Mouse (Mus musculus) kidney, embryonic 15.5 days (tissue): Measurements from ENCODE around the gene AL732309.1. TPM values are rescaled to one million over a fixed set of nuclear protein-coding genes. Genes with fewer than 3 reads are reported as not detected.

ENCODE experiments used
- ATAC-seq: fragments of 200-750 bp; cut with Nextera tagmentation; replicated peaks from 2 replicates; pipeline ENCODE4 v1.8.0; 2017; ENCODE audit warnings: moderate TSS enrichment; ENCODE audit not compliant: low FRiP score
- H3K27ac ChIP-seq: fragments of 300-500 bp; sonication (generic); 2 replicates; pipeline ENCODE4 v1.5.1; 2015; ENCODE audit warnings: mild to moderate bottlenecking, inconsistent platforms
- H3K27me3 ChIP-seq: fragments of 300-500 bp; sonication (generic); 2 replicates; pipeline ENCODE4 v1.6.1; 2015; ENCODE audit warnings: inconsistent platforms
- H3K36me3 ChIP-seq: fragments of 300-500 bp; sonication (generic); 2 replicates; pipeline ENCODE4 v1.6.1; 2015; ENCODE audit warnings: inconsistent platforms
- H3K4me1 ChIP-seq: fragments of 300-500 bp; sonication (generic); 2 replicates; pipeline ENCODE4 v1.6.1; 2015; ENCODE audit warnings: inconsistent platforms
- H3K4me2 ChIP-seq: fragments of 300-500 bp; sonication (generic); 2 replicates; pipeline ENCODE4 v1.6.1; 2015; ENCODE audit warnings: moderate library complexity, mild to moderate bottlenecking, inconsistent platforms
- H3K4me3 ChIP-seq: fragments of 300-500 bp; sonication (generic); replicated peaks from 2 replicates; pipeline ENCODE4 v1.5.1; 2015; ENCODE audit warnings: mild to moderate bottlenecking, inconsistent platforms
- H3K9ac ChIP-seq: fragments of 300-500 bp; sonication (generic); 2 replicates; pipeline ENCODE4 v1.6.1; 2015; ENCODE audit warnings: mild to moderate bottlenecking, inconsistent platforms
- H3K9me3 ChIP-seq: fragments of 300-500 bp; sonication (generic); replicated peaks from 2 replicates; pipeline ENCODE4 v1.6.1; 2016; ENCODE audit warnings: inconsistent platforms
- WGBS: fragments of 180-500 bp; shearing (Covaris S2); methylation state at CpG from one replicate; pipeline ENCODE4 v1.1.7; 2015; ENCODE audit warnings: mixed read lengths; 5-methylcytosine and 5-hydroxymethylcytosine counted together
- polyA plus RNA-seq: library from polyadenylated mRNA; unstranded; fragments of >200 nt; fragmentation: Nextera tagmentation; extraction: Ambion mirVana; gene quantifications from 2 replicates; pipeline ENCODE4 v1.2.1, GENCODE M21; 2015

The AL732309.1 gene
- polyA plus RNA-seq, 1 experiment from 2014 or later: 5.4 TPM

DNA sequence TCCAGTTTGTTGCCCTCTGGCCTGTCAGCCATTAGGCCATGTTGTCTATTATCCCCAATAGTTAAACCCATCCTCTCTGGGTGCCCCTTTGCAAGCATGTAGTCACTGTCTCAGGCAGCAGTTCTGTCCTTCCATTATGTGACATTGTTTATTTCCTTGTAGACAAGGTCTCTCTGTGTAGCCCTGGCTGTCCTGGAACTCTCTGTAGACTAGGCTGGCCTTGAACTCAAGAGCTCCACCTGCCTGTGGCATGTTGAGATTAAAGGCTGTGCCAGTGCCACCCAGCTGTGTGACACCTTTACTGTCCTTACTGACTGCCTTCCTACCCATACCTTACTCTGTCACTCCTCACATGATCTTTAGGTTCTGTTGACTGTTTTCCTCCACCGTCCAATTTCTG, 5.7 kb upstream of the AL732309.1 start:
- no peak overlapping the region for H3K4me3 ChIP-seq
- no peaks in the 10 kb centered on the region for H3K9me3 ChIP-seq
- WGBS: 88% methylated on average over 1 of the region's 1 CpGs
- H3K4me2 ChIP-seq: no peak overlapping the region
- ATAC-seq: no peak
- no peak overlapping the region for H3K27ac ChIP-seq
- H3K9ac ChIP-seq: no peak overlapping the region
- H3K36me3 ChIP-seq: peaks cover 62% of the 10 kb centered on the region
- no peaks in the 10 kb centered on the region for H3K27me3 ChIP-seq
- H3K4me1 ChIP-seq: peaks cover 20% of the 10 kb centered on the region

GRCm38 (mm10) chr2:25244144-25244543, 2.5 kb downstream of the AL732309.1 start:
- H3K9ac ChIP-seq: no peak overlapping the region

GRCm38 (mm10) chr2:25243342-25243741, 3.3 kb downstream of the AL732309.1 start:
- peak overlapping the region; percentile 99; the same call in 1 of the 2 replicates for H3K4me2 ChIP-seq
- H3K9ac ChIP-seq: peak overlapping the region; percentile 63; the same call in 1 of the 2 replicates
- 79% methylated on average over 8 of the region's 8 CpGs for WGBS
- peak overlapping the region; percentile 62; the same call in 1 of the 2 replicates for H3K4me3 ChIP-seq
- no peak for ATAC-seq
- H3K9me3 ChIP-seq: no peaks in the 10 kb centered on the region
- peaks cover 33% of the 10 kb centered on the region for H3K4me1 ChIP-seq
- peaks cover 25% of the 10 kb centered on the region for H3K36me3 ChIP-seq
- H3K27me3 ChIP-seq: peaks cover 28% of the 10 kb centered on the region
- H3K27ac ChIP-seq: no peak overlapping the region

More at GRCm38 (mm10) chr2:25244144-25244543, 2.5 kb downstream of the AL732309.1 start:
- no peak overlapping the region for H3K4me3 ChIP-seq
- ATAC-seq: no peak
- no peak overlapping the region for H3K27ac ChIP-seq
- no peaks in the 10 kb centered on the region for H3K9me3 ChIP-seq
- peaks cover 28% of the 10 kb centered on the region for H3K27me3 ChIP-seq
- H3K4me1 ChIP-seq: peaks cover 33% of the 10 kb centered on the region
- WGBS: 89% methylated on average over 4 of the region's 4 CpGs
- no peak overlapping the region for H3K4me2 ChIP-seq
- peaks cover 32% of the 10 kb centered on the region for H3K36me3 ChIP-seq

- peaks cover 28% of the 10 kb centered on the region for H3K27me3 ChIP-seq
- ATAC-seq: no peak
- H3K4me1 ChIP-seq: peaks cover 33% of the 10 kb centered on the region
- peak within 1 kb of the TSS; percentile 78 for H3K27ac ChIP-seq
- H3K4me2 ChIP-seq: peak within 1 kb of the TSS; percentile 99
- H3K9ac ChIP-seq: peak within 1 kb of the TSS; percentile 63
- peaks cover 13% of the 10 kb centered on the region for H3K36me3 ChIP-seq
- H3K4me3 ChIP-seq: peak within 1 kb of the TSS; percentile 62
- no peaks in the 10 kb centered on the region for H3K9me3 ChIP-seq
- 0% methylated on average over 53 of the region's 59 CpGs for WGBS
These were observed 4.6 kb downstream of the AL732309.1 start, which contains the start of the genes Rnf208 and Cysrt1 for GRCm38 (mm10) chr2:25242101-25242506. Gene Rnf208 (plus strand): TSS chr2:25242255. Gene Cysrt1 (minus strand): TSS chr2:25242452.

DNA sequence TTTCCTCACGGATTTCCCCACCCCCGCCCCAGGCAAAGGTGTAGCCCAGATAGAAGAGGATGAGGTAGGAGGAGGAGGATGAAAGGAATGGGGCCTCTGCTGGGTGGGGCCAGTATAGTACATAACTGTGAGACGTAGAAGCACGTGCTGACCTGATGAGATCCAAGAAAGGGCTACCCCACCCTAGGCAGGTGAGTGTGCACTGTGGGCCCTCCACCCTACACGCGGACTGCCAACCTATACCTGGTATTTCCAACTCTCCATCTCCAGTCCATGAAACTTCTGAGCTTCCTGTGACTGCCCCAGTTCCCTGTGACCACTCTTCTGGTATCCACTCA, 5.3 kb downstream of the AL732309.1 start:
- no peak overlapping the region for H3K9ac ChIP-seq
- H3K27ac ChIP-seq: peak overlapping the region; percentile 78

GRCm38 (mm10) chr2:25240723-25241437, 5.8 kb downstream of the AL732309.1 start:
- Histone ChIP-seq H3K4me3 (peak overlapping the region; percentile 62), H3K4me1 (peaks cover 38% of the 10 kb centered on the region), H3K36me3 (peaks cover under 1% of the 10 kb centered on the region; the same call in 1 of the 2 replicates), H3K9ac (peak overlapping the region; percentile 32), H3K27me3 (peaks cover 28% of the 10 kb centered on the region), H3K9me3 (no peaks in the 10 kb centered on the region), H3K4me2 (peak overlapping the region; percentile 99), H3K27ac (peak overlapping the region; percentile 78)
- peak; percentile 85 for ATAC-seq
- 1% methylated on average over 29 of the region's 29 CpGs for WGBS

More for the DNA sequence above, 5.3 kb downstream of the AL732309.1 start:
- peaks cover 36% of the 10 kb centered on the region for H3K4me1 ChIP-seq
- peak; percentile 19 for ATAC-seq
- no peaks in the 10 kb centered on the region for H3K9me3 ChIP-seq
- peak overlapping the region; percentile 99 for H3K4me2 ChIP-seq
- H3K4me3 ChIP-seq: peak overlapping the region; percentile 62
- peaks cover 28% of the 10 kb centered on the region for H3K27me3 ChIP-seq
- H3K36me3 ChIP-seq: peaks cover 6% of the 10 kb centered on the region
- 18% methylated on average over 6 of the region's 6 CpGs for WGBS

DNA sequence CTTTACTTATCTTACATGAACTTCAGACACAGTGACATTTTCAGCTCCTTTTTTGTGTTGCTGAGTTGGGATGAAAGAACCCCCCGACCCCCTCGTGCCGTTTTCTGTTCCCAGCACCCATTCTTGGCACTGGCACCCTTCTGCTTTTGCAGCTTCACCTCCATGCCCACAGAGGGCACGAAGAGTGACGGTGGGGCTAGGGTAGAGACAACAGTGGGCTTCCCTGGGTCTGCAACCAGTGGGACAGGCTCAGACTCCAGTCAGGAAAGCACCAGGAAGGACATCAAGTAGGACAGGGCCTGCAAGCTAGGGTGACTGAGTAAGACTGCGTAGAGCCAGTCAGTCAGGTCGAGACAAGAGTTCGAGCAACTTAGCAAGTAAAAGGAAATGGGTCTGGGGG, 6.4 kb downstream of the AL732309.1 start:
- no peaks in the 10 kb centered on the region; the same call in 1 of the 2 replicates for H3K36me3 ChIP-seq
- peak overlapping the region; percentile 99 for H3K4me2 ChIP-seq
- peak overlapping the region; percentile 62 for H3K4me3 ChIP-seq
- no peak; the same call in 1 of the 2 replicates for ATAC-seq
- H3K4me1 ChIP-seq: peaks cover 38% of the 10 kb centered on the region
- H3K27me3 ChIP-seq: peaks cover 28% of the 10 kb centered on the region
- H3K9me3 ChIP-seq: no peaks in the 10 kb centered on the region
- 46% methylated on average over 8 of the region's 8 CpGs for WGBS
- H3K27ac ChIP-seq: peak overlapping the region; percentile 78
- H3K9ac ChIP-seq: peak overlapping the region; percentile 32

DNA sequence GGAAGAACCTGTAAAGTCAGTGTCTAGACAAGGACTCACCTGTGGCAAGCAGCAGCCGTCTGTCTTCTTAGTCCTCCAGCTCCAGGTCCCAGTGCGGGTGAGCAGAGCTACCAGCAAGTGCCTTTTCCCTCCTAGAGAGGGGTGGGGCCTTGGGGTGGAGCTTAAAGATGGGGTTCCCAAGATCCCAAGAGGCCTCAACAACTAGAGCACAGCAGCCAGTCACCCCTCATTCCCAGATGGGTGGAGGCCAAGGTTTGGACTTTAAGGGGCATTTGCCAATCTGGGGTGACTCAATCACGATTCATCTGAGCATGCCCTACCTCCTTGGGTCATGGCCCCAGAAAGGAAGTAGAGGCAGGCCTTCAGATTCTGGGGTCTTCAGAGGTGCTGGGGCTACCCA, 6.9 kb downstream of the AL732309.1 start:
- H3K4me1 ChIP-seq: peaks cover 38% of the 10 kb centered on the region
- H3K9me3 ChIP-seq: no peaks in the 10 kb centered on the region
- WGBS: 79% methylated on average over 3 of the region's 3 CpGs
- ATAC-seq: no peak
- no peaks in the 10 kb centered on the region for H3K36me3 ChIP-seq
- peaks cover 28% of the 10 kb centered on the region for H3K27me3 ChIP-seq
- H3K4me2 ChIP-seq: no peak overlapping the region
- H3K27ac ChIP-seq: no peak overlapping the region
- no peak overlapping the region for H3K4me3 ChIP-seq
- no peak overlapping the region for H3K9ac ChIP-seq

- Histone ChIP-seq H3K27me3 (peaks cover 22% of the 10 kb centered on the region), H3K4me1 (peaks cover 39% of the 10 kb centered on the region), H3K36me3 (no peaks in the 10 kb centered on the region), H3K9me3 (no peaks in the 10 kb centered on the region), H3K27ac (no peak overlapping the region), H3K9ac (no peak overlapping the region), H3K4me3 (no peak overlapping the region), H3K4me2 (no peak overlapping the region)
- no peak for ATAC-seq
These were observed 8.6 kb downstream of the AL732309.1 start for GRCm38 (mm10) chr2:25238106-25238505.

GRCm38 (mm10) chr2:25237522-25237921, 9.1 kb downstream of the AL732309.1 start:
- WGBS: 61% methylated on average over 4 of the region's 4 CpGs
- no peak overlapping the region for H3K27ac ChIP-seq
- ATAC-seq: no peak
- no peak overlapping the region for H3K9ac ChIP-seq
- H3K36me3 ChIP-seq: no peaks in the 10 kb centered on the region
- no peak overlapping the region for H3K4me3 ChIP-seq
- peaks cover 16% of the 10 kb centered on the region for H3K27me3 ChIP-seq
- H3K4me1 ChIP-seq: peaks cover 33% of the 10 kb centered on the region
- H3K4me2 ChIP-seq: no peak overlapping the region
- no peaks in the 10 kb centered on the region for H3K9me3 ChIP-seq

- H3K4me1 ChIP-seq: peaks cover 24% of the 10 kb centered on the region
- H3K9me3 ChIP-seq: no peaks in the 10 kb centered on the region
- no peaks in the 10 kb centered on the region for H3K36me3 ChIP-seq
- peaks cover 8% of the 10 kb centered on the region for H3K27me3 ChIP-seq
- 31% methylated on average over 8 of the region's 8 CpGs for WGBS
- H3K4me3 ChIP-seq: no peak within 1 kb of the TSS
- no peak within 1 kb of the TSS for H3K27ac ChIP-seq
- no peak within 1 kb of the TSS for H3K9ac ChIP-seq
- no peak for ATAC-seq
- H3K4me2 ChIP-seq: no peak within 1 kb of the TSS
These were observed 10.0 kb downstream of the AL732309.1 start, which contains the start of gene Rnf224 for GRCm38 (mm10) chr2:25236614-25237013. Gene Rnf224 (minus strand): TSS chr2:25236787.

GRCm38 (mm10) chr2:25234551-25235220, 12.0 kb downstream of the AL732309.1 start:
- 68% methylated on average over 5 of the region's 5 CpGs for WGBS
- Histone ChIP-seq H3K36me3 (no peaks in the 10 kb centered on the region), H3K27me3 (no peaks in the 10 kb centered on the region), H3K9ac (no peak overlapping the region), H3K4me2 (no peak overlapping the region), H3K4me1 (peaks cover 9% of the 10 kb centered on the region), H3K4me3 (no peak overlapping the region), H3K9me3 (no peaks in the 10 kb centered on the region), H3K27ac (peak overlapping the region; percentile 61)
- ATAC-seq: no peak
